Mouse (Mus musculus) liver, embryonic 14.5 days (tissue): Measurements from ENCODE around the gene Sec14l4. TPM values are rescaled to one million over a fixed set of nuclear protein-coding genes. Genes with fewer than 3 reads are reported as not detected.

Experiments
- ATAC-seq: fragments of 200-750 bp; cut with Nextera tagmentation; 2 replicates; pipeline ENCODE4 v1.8.0; 2017; ENCODE audit warnings: moderate number of reproducible peaks, mild to moderate bottlenecking, moderate library complexity; ENCODE audit not compliant: insufficient read depth
- DNase-seq, 3 experiments: peaks; one replicate each; pipeline ENCODE4 v3.0.0-alpha.2; 2012 to 2013; ENCODE audit warnings: low read depth in 3 of 3, low spot score in 3 of 3
- H3K27ac ChIP-seq: fragments of 300-500 bp; sonication (generic); 2 replicates; pipeline ENCODE4 v1.5.1; 2014; ENCODE audit warnings: moderate library complexity, mild to moderate bottlenecking, control low read depth, inconsistent platforms
- H3K27me3 ChIP-seq: fragments of 300-500 bp; sonication (generic); 2 replicates; pipeline ENCODE4 v1.6.1; 2014; ENCODE audit warnings: mild to moderate bottlenecking, low read length, moderate library complexity; ENCODE audit not compliant: control insufficient read depth, insufficient read depth
- H3K36me3 ChIP-seq: fragments of 300-500 bp; sonication (generic); replicated peaks from 2 replicates; pipeline ENCODE4 v1.6.1; 2014; ENCODE audit warnings: low read depth; ENCODE audit not compliant: control insufficient read depth, insufficient read depth
- H3K4me1 ChIP-seq, 2 experiments: fragments of 200-500 bp in 1 of 2; fragments of 300-500 bp in 1 of 2; sonication (generic) in 1 of 2; replicated peaks; 2 replicates each; pipeline ENCODE4 v1.6.1; 2012 to 2014; ENCODE audit warnings: antibody characterized with exemption in 1 of 2, inconsistent platforms in 1 of 2, low read length in 1 of 2; ENCODE audit not compliant: control insufficient read depth in 2 of 2, insufficient read depth in 2 of 2
- H3K4me2 ChIP-seq: fragments of 300-500 bp; sonication (generic); 2 replicates; pipeline ENCODE4 v1.6.1; 2014; ENCODE audit warnings: low read depth, mild to moderate bottlenecking, control low read depth, moderate library complexity
- H3K4me3 ChIP-seq, 2 experiments: fragments of 200-500 bp in 1 of 2; fragments of 300-500 bp in 1 of 2; sonication (generic) in 1 of 2; 2 replicates each; pipeline ENCODE4 v1.5.1; 2012 to 2014; ENCODE audit warnings: low read depth in 2 of 2, low read length in 2 of 2, mild to moderate bottlenecking in 2 of 2, control low read depth in 1 of 2, inconsistent platforms in 1 of 2, moderate library complexity in 1 of 2; ENCODE audit not compliant: insufficient read depth in 1 of 2
- H3K9ac ChIP-seq: fragments of 300-500 bp; sonication (generic); replicated peaks from 2 replicates; pipeline ENCODE4 v1.6.1; 2014; ENCODE audit warnings: mild to moderate bottlenecking, control low read depth, moderate library complexity
- H3K9me3 ChIP-seq: fragments of 300-500 bp; sonication (generic); 2 replicates; pipeline ENCODE4 v1.6.1; 2016; ENCODE audit warnings: low read length, mixed read lengths; ENCODE audit not compliant: control insufficient read depth
- CTCF ChIP-seq: IDR thresholded peaks from 2 replicates; pipeline ENCODE4 v1.5.1; 2016; ENCODE audit warnings: antibody characterized with exemption, low read depth, control low read depth
- EP300 ChIP-seq: IDR thresholded peaks from 2 replicates; pipeline ENCODE4 v1.6.1; 2016; ENCODE audit warnings: antibody characterized with exemption, low read depth
- WGBS: fragments of 180-500 bp; shearing (Covaris S2); extraction: QIAGEN DNeasy Blood & Tissue Kit; methylation state at CpG from one replicate; pipeline ENCODE4 v1.1.7; 2014; ENCODE audit not compliant: insufficient replicate concordance; 5-methylcytosine and 5-hydroxymethylcytosine counted together
- polyA plus RNA-seq, 2 experiments: library from polyadenylated mRNA; depleted of rRNA in 1 of 2; stranded (reverse) in 1 of 2; unstranded in 1 of 2; fragments of >200 nt; fragmentation: Nextera tagmentation in 1 of 2; extraction: Ambion mirVana in 1 of 2; gene quantifications; 2 replicates each; pipeline versions ENCODE4 v1.2.1 to v1.2.3; 2012 to 2014

Gene Sec14l4
- polyA plus RNA-seq, 2 experiments = 0.93 to 1.6 TPM

- WGBS = 18% methylated on average over 4 of the region's 4 CpGs
- TF ChIP-seq CTCF = no peak
- no peak for TF ChIP-seq EP300
- Histone ChIP-seq H3K4me2 (no peak overlapping the region), H3K9ac (no peak overlapping the region), H3K9me3 (no peaks in the 10 kb centered on the region), H3K27me3 (no peaks in the 10 kb centered on the region), H3K36me3 (no peaks in the 10 kb centered on the region), H3K4me3 (no peak overlapping the region), H3K4me1 (peaks cover 0 to 2% of the 10 kb centered on the region in 2 experiments; a peak in 1 of 4 replicates), H3K27ac (no peak overlapping the region)
- no peak for DNase-seq
- ATAC-seq = no peak
These were observed 2.9 kb downstream of the Sec14l4 start for GRCm38 (mm10) chr11:4034169-4034568.

DNA sequence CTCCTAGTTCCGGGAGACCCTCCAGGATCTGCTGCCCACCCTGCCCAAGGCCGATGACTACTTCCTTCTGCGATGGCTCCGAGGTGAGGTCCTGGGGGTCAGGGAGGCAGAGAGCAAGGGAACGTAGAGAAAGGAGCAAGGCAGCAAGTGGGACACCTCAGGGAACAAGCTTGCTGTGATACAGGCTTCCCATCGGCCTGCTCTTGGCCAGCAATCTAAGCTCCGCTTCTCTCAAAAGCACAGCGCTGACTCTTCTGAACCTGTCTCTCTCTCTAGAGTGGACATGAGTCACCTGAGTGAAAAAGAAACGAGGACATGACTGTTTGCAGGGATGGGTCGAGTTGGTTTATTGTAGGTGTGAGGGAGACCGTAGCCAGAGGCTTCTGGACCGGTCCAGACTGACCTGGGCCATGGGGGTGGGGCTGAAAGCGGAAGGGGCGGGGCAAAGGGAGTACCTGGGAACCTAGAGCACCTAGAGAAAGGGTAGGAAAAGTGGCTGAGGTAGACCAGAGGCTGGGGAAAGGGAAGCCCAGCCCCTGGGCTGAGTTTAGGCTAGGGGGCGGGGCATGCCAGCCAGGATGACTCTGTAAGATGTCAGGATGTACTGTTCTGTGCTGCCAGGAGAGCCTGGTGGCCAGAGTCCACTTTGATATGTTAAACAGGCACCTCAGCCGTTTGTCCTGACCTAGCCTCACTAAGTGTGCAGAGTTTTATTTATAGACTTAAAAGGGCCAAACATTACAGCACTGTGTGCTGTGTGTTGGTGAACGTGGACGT lies 4.0 kb downstream of the Sec14l4 start:
- H3K27me3 ChIP-seq = no peaks in the 10 kb centered on the region
- H3K4me1 ChIP-seq = peaks cover 0 to 2% of the 10 kb centered on the region in 2 experiments; a peak in 1 of 4 replicates
- no peaks in the 10 kb centered on the region for H3K9me3 ChIP-seq
- peak; percentile 54; the same call in 1 of the 2 replicates for ATAC-seq
- DNase-seq = peak in 1 of 3 experiments; percentile 2
- no peak overlapping the region for H3K27ac ChIP-seq
- H3K4me3 ChIP-seq = no peak overlapping the region
- 57% methylated on average over 18 of the region's 18 CpGs for WGBS
- H3K9ac ChIP-seq = no peak overlapping the region
- no peak for TF ChIP-seq EP300
- TF ChIP-seq CTCF = no peak
- no peak overlapping the region for H3K4me2 ChIP-seq
- no peaks in the 10 kb centered on the region for H3K36me3 ChIP-seq

DNA sequence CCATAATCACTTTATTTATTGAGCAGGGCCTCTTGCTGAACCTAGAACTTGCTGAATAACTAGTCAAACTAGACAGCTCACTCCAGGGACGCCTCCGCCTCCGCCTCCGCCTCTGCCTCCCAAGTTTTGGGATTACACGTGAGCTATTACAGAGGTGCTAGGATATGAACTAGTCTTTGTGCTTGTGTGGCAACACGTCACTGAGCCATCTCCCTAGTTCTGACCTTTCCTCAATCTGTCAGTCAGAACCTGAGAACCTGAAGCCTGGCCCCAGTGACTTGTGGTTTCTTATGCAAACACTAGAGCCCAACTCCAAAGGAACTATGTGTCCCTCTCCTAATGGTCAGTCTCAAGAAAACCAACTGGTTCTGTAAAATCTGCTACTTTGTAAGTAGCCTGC lies 4.7 kb downstream of the Sec14l4 start:
- H3K4me1 ChIP-seq = peaks cover 0 to 2% of the 10 kb centered on the region in 2 experiments; a peak in 1 of 4 replicates
- no peaks in the 10 kb centered on the region for H3K27me3 ChIP-seq
- TF ChIP-seq CTCF = no peak
- no peak for TF ChIP-seq EP300
- no peak overlapping the region for H3K4me2 ChIP-seq
- no peak; the same call in 1 of the 2 replicates for ATAC-seq
- H3K9me3 ChIP-seq = no peaks in the 10 kb centered on the region
- WGBS = 69% methylated on average over 6 of the region's 6 CpGs
- no peak overlapping the region for H3K4me3 ChIP-seq
- DNase-seq = no peak
- no peaks in the 10 kb centered on the region for H3K36me3 ChIP-seq
- H3K9ac ChIP-seq = no peak overlapping the region
- H3K27ac ChIP-seq = no peak overlapping the region

GRCm38 (mm10) chr11:4036365-4037084 lies 5.3 kb downstream of the Sec14l4 start:
- Histone ChIP-seq H3K36me3 (no peaks in the 10 kb centered on the region), H3K4me2 (no peak overlapping the region), H3K27ac (no peak overlapping the region), H3K4me3 (no peak overlapping the region), H3K9me3 (no peaks in the 10 kb centered on the region), H3K27me3 (no peaks in the 10 kb centered on the region), H3K9ac (no peak overlapping the region), H3K4me1 (peaks cover 0 to 2% of the 10 kb centered on the region in 2 experiments; a peak in 1 of 4 replicates)
- ATAC-seq (no peak), DNase-seq (no peak)
- TF ChIP-seq CTCF = no peak
- TF ChIP-seq EP300 = no peak
- 50% methylated on average over 9 of the region's 9 CpGs for WGBS

- ATAC-seq (no peak), DNase-seq (no peak)
- H3K9ac ChIP-seq = no peak overlapping the region
- TF ChIP-seq EP300 = no peak
- H3K4me3 ChIP-seq = no peak overlapping the region
- H3K4me2 ChIP-seq = no peak overlapping the region
- 61% methylated on average over 4 of the region's 4 CpGs for WGBS
- no peak overlapping the region for H3K27ac ChIP-seq
- peaks cover 0 to 2% of the 10 kb centered on the region in 2 experiments; a peak in 1 of 4 replicates for H3K4me1 ChIP-seq
- H3K9me3 ChIP-seq = no peaks in the 10 kb centered on the region
- no peaks in the 10 kb centered on the region for H3K36me3 ChIP-seq
- no peaks in the 10 kb centered on the region for H3K27me3 ChIP-seq
These were observed 8.7 kb downstream of the Sec14l4 start for GRCm38 (mm10) chr11:4039951-4040350.
